Mouse (Mus musculus) G1E-ER4 (cell line): ENCODE measurements around the gene Lrfn2. TPM values are rescaled to one million over a fixed set of nuclear protein-coding genes. Genes with fewer than 3 reads are reported as not detected.

ENCODE experiments used
- GATA1 ChIP-seq: IDR thresholded peaks from one replicate; pipeline ENCODE4 v1.8.0; 2012; ENCODE audit warnings: low read length, inconsistent platforms
- polyA plus RNA-seq: library from polyadenylated mRNA; stranded (reverse); fragments of >175 nt; gene quantifications from 2 replicates; pipeline ENCODE4 v1.2.3, GENCODE M21; 2012

Gene Lrfn2
- polyA plus RNA-seq, 1 experiment, result not detected

DNA sequence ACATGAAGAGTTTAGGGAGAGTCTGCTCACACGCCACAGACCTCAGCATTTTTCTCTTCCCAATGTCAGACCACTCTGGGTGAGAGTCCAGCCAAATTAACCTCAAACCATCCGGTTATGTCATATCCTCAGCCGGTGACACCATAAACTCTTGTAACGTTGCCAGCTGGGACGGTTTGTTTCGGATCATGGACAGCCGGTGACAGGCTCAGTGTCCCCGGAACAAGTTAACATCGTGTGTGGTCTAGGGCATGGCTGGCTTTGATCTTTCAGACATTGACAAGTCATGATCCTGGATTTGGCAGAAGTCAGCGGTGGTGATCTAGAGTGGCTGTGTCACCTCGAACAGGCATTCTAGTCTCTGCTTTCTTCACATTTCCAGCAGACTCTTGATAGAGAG lies 119.1 kb downstream of the Lrfn2 start:
- no peak for TF ChIP-seq GATA1

DNA sequence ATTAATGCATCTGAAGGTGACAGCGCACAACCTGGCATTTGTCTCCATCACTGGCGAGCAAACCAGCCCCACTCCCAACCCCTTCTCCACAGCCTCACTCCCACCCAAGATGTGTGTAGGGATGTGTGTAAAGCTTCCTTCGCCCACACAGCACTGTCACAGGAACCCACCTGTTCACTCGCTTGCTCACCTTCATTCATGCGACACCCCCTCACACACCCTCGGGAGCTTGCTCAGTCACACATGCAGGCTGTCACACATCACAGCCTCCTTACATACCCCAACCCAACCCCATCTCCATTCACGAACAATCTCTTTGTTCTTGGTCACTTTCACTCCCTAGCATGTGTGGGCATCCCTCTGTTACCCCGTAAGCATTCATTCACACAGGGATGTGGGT lies 129.0 kb downstream of the Lrfn2 start:
- no peak for TF ChIP-seq GATA1

DNA sequence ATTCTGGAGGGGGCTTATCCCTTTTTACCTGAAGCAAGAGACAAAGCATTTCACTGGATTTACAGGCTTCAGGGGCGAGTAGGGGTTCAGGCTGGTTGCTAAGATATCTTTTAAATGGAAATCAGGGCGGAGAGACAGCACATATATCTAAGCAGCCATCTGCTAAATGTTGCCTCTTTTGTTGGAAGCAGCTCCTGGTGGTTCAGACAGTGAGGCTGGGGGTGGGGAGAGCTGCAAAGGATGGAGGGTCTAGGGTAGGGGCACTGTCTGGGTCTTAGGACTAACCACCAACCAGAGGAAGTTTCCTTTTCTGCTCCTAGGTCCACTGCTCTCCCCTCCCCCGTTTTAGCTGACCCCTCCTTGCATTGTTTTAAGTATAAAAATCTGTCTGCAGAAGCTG lies 131.6 kb downstream of the Lrfn2 start:
- TF ChIP-seq GATA1, result no peak

DNA sequence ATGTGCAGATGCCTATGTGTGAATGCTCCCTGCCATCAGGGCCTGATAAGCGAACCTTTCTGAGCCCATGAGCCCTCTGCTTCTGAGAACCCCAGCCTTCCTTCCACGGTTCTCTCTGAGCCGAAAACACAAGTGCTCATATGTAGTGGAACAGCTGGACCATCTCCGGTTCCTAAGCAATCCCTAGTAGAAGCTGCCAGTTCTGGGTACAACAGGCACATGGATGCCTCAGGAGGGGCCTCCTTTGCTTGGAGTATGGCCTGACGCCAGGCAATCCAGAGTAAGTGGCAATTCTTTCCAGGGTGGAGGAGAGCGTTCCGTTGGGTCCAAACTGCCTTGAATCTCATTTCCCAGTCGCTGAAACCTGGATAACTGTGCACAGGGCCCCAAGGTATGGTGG lies 132.3 kb downstream of the Lrfn2 start:
- TF ChIP-seq GATA1, result no peak

DNA sequence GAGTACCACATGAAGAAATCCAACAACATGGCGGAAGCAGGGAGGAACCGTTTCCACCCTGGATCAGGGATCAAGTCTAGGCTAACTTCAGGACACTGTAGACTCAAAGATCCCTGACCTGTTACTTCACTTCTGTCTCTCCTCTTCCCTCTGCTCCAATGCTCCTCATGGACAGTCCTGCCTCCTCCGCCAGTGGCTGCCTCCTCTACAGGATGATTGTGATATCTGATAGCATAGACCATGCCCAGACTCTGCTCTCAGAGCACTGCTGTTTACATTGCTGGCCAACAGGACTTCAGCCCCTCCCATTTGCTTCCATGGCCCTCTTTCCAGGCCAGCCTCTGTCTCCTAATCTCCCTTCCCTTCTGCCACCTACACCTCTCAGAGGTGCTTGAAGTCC lies 132.9 kb downstream of the Lrfn2 start:
- TF ChIP-seq GATA1, result no peak

DNA sequence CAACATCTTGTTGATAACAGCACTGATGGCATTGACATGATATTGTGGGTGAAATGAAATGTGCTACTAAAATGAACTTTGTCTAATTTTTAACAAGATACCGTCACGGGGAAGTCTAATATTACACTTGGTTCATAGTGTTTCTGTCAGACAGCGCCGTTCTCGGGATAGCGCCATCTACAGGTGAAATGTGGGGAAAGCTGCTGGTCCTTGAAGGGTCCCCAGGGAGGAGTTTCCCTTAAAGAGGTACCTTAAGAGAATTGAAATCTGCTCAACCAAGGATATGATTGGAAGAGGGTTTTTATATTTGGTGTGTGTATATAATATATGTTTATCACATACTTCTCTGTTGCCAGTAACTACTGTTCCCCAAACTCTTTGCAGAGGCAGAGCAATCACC lies 134.6 kb downstream of the Lrfn2 start:
- no peak for TF ChIP-seq GATA1

DNA sequence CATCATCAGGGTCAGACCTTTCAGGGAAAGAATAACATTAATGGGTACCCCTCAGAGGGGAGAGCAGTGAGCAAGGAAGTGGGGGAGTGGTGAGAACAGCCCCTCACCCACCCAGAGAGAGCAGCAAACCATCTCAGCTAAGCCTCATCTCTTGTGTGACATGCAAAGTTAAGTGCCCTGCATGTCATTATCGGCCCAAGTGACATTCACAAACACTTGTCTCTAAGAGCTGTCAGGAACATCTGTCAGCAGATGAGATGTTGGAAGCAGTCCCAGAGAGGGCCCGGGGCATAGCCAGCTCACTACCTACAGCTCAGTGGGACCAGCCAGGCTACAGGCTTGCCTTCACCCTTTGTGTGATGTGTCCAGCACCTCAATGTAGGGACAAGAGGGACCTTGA lies 146.0 kb downstream of the Lrfn2 start:
- TF ChIP-seq GATA1, result no peak

DNA sequence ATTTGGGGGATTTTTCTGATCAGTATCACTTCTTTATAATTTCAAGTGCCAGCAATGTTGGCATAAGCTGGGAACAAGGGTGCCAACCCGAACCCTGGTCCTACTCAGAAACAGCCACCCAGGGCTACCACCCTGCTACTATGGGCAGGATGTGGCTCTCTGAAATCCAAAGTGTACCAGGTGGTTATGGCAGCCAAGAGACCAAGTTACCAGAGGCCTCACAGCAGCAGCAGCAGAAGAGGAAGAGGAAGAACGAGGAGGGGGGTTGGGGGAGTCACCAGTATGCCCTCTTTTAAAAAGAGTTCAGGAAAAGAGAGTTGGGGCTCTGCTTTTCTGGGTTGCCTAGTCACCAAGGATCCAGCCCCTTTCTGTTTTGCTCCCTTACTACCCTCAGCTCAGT lies 147.5 kb downstream of the Lrfn2 start:
- TF ChIP-seq GATA1, result no peak

DNA sequence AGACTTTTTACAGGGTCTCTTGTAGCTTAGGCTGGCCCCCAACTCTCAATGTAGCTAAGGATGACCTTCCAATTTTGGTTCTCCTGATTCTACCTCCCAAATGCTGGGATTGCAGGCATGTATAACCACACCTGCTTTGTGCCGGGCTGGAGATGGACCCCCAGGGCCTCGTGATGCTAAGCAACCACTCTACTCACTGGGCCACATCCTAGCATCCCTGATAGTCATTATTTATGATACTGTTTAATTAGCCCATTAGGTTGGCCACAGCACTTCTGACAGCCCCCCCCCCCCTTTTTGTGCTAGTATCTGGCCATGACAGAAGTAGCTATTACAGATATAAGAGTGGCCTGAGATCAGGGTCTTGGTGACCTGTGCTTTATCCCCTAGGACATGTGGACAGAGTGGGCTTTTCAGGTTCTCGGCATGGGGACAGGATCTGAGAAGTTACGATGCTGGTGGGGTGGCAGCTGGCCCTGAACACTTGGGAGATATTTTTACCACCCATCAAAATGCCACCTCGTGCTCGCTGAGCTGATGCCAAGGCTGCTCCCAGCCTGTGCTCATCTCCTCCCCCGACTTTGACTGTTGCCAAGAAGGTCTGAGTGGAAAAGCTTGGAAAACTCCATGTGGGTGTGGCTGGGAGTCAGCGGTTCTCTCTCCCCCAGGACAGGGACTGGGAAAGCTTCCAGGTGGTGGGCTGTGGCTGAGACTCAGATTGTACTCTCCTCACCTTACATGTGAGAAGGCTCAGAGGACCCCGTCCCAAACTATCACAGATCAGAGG lies 151.6 kb downstream of the Lrfn2 start:
- no peak for TF ChIP-seq GATA1

DNA sequence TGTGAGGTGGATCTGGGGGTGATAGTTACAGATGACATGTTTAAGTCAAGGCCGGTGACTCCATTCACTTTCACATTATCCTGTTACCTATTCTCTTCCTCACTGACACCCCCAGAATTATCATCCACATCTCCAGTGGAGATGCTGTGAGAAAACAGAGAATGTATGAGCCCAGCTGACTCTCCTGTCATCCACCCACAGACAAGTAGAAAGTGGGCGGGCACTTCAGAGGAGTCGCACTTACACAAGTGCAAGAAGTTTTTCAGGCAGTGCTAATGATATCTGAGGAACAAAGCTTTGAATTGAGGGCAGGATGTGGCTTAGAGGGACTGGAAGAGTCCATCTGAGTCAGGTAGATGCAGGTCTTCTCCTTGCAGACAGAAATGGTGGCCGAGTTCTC lies 152.9 kb downstream of the Lrfn2 start:
- no peak for TF ChIP-seq GATA1

DNA sequence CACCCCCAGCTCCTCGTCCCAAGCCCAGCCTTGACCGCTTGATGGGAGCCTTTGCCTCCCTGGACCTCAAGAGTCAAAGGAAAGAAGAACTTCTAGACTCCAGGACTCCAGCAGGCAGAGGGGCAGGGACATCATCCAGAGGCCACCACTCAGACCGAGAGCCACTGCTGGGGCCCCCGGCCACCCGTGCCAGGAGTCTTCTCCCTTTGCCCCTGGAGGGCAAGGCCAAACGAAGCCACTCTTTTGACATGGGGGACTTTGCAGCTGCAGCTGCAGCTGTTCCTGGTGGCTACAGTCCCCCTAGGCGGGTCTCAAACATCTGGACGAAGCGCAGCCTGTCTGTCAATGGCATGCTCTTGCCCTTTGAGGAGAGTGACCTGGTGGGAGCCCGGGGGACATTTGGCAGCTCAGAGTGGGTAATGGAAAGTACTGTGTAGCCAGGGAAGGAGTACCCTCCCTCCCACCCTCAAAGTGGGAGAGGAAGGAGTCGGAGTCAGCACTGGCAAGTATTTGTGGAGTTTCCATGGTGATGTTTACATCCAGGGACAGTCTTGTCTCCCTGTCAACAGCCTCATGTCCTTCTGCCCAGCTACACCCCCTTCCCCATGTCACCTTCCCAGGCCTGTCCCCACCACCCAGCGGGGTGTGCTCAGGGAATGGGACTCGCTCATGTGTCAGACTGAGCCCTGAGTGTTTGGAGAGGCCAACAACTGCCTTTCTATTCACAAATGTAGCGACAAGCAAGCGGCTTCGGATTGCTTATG lies 164.8 kb downstream of the Lrfn2 start:
- TF ChIP-seq GATA1, result no peak

DNA sequence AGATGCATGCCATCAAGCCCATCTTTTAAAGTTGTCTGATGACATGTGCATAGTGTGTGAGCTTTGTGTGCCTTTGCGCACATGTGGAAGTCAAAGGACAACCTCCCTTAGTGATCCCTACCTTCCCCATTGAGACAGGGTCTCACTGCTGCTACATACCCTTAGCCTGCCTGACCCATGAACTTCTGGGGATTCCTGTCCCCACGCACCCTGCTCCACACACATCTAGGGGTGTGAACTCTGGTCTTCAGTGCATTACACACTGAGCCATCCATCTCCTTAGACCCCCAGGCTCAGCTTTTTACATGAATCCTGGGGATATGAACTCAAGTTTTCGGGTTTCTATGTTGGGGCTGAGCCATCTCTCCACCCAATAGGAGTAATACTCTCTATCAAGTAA lies 179.2 kb downstream of the Lrfn2 start:
- TF ChIP-seq GATA1, result no peak

DNA sequence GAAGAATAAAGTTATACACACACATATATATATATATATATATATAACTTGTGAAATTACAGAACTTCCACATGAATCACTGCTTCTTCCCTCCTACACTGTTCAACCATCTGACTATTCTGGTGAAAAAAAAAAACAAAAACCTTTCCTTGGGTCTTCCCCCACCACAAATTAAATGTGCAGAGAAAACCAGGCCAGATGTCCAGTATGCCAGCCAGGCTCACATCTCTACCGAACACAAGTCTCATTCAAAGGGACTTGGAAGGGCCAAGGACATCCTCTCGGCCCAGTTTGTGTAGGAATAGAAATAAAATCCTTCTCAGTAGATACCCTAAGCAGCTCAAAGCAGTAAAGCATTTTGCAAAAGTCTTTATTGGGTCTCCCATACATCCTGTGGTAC lies 179.7 kb downstream of the Lrfn2 start:
- no peak for TF ChIP-seq GATA1

DNA sequence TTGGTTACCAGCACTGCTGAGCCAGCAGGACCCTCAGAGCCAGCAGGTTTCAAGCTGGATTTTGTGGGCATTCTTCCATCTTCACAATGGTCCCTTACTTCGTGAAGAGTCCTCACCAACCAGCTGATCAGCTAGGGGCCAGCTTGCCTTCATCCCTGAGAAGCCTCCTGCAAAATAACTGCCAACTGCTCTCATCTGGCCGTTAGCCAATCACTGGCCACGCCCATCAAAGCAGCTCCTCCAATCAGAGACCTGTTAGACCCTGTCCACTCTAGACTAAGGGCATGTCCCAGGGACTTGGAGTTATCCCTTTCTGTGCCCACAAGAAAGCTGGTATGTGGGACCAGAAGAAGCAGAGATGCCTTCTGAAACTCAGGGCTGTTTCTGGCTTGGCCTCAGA lies 181.2 kb downstream of the Lrfn2 start:
- TF ChIP-seq GATA1, result no peak

DNA sequence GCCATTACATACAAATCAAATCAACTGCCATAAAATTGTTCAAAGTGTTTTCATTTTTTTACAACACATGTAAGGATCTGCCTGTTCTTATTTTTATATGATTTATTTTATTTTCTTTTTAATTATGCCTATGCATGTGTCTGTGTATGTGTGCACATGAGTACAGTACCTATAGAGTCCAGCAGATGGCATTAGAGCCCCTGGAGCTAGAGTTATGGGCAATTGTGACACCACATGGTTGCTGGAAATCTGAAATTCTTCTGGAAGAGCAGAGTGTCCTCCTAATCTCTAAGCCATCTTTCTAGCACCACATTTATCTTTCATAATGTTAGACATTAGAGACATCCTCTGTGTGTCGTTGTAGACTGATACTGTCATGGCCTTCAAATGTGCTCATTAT lies 192.0 kb downstream of the Lrfn2 start:
- TF ChIP-seq GATA1, result no peak

DNA sequence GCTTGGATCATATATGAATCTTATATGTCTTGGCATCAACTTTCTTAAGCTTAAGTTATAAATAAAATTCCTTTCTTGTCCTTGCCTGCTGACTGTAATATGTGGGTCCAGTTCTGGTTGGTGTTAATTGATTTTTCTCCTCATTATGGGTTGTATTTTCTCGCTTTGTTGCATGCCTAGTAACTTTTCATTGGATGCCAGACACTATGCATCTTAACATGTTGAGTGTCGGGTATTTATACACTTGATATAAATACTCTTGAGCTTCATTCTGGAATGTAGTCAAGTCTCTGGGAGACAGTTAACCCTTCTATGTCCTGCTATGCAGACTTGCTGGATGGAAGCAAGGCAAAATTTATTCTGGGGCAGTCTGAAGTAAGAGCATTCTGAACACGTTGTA lies 192.5 kb downstream of the Lrfn2 start:
- no peak for TF ChIP-seq GATA1
